Mouse (Mus musculus): Measurements from ENCODE around the gene Tet3. TPM values are rescaled to one million over a fixed set of nuclear protein-coding genes. Genes with fewer than 3 reads are reported as not detected.

Gene Tet3
- total RNA-seq, 1 experiment = 6.0 TPM

DNA sequence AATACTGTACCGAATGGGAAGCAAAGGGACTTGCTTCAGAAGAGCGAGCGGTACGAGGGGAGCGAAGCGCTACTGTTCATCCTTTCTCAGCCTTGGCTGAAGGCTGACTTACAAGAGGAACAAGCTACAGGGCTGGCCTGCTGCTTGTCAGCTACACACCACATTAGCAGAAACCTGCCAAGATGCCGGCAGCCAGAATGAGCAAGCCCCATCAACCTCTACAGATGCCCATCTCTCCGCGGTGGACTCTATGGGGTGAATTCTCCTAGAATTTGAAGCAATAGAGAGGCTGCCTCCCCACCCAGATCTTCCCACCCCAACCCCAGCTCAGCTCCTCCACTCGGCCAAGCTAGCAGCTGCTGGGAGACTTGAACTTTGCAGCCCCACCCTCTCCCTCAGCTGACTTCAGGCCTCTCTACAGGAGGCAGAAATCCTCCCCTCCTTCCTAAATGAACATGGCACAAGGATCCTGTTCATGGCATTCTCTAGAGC, 46.5 kb downstream of the Tet3 start:
- no peaks in the 10 kb centered on the region for H3K36me3 ChIP-seq (ENCODE audit: control insufficient read depth, insufficient read depth, low read length, poor library complexity, severe bottlenecking)
- TF ChIP-seq HCFC1 (IDR thresholded peaks at IDR 0.05; ENCODE audit: borderline replicate concordance, insufficient read depth, low read length) = no peak
- TF ChIP-seq MAFK (IDR thresholded peaks at IDR 0.05; ENCODE audit: insufficient read depth, low read depth, low read length) = no peak
- no peak for TF ChIP-seq CHD2 (IDR thresholded peaks at IDR 0.05; ENCODE audit: low read depth, low read length)
- no peak for TF ChIP-seq ZC3H11A (IDR thresholded peaks at IDR 0.05; ENCODE audit: borderline replicate concordance, low read depth, low read length)
- TF ChIP-seq ZNF384 (IDR thresholded peaks at IDR 0.05; ENCODE audit: low read depth, low read length) = no peak
- H3K4me1 ChIP-seq (ENCODE audit: control insufficient read depth in 2 of 2, insufficient read depth in 2 of 2, low read length in 2 of 2, poor library complexity in 1 of 2) = no peaks in the 10 kb centered on the region; a peak in 1 of 4 replicates
- no peaks in the 10 kb centered on the region for H3K9me3 ChIP-seq (ENCODE audit: control insufficient read depth, insufficient read depth, low read depth, low read length)
- DNase-seq (ENCODE audit: low read depth, low spot score) = no peak
- in situ Hi-C loops (cut with MboI; ENCODE audit: low sequenced_read_pairs in 2 of 2, unreplicated experiment in 2 of 2) = no loop called here
- H3K4me3 ChIP-seq (ENCODE audit: insufficient read depth in 1 of 2, low read depth in 1 of 2, low read length in 2 of 2, poor library complexity in 1 of 2, severe bottlenecking in 1 of 2) = no peak overlapping the region
- H3K27ac ChIP-seq (ENCODE audit: insufficient read depth, low read depth, low read length, poor library complexity, severe bottlenecking) = no peak overlapping the region
- H3K9ac ChIP-seq (ENCODE audit: insufficient read depth, low read depth, low read length, poor library complexity, severe bottlenecking) = no peak overlapping the region

DNA sequence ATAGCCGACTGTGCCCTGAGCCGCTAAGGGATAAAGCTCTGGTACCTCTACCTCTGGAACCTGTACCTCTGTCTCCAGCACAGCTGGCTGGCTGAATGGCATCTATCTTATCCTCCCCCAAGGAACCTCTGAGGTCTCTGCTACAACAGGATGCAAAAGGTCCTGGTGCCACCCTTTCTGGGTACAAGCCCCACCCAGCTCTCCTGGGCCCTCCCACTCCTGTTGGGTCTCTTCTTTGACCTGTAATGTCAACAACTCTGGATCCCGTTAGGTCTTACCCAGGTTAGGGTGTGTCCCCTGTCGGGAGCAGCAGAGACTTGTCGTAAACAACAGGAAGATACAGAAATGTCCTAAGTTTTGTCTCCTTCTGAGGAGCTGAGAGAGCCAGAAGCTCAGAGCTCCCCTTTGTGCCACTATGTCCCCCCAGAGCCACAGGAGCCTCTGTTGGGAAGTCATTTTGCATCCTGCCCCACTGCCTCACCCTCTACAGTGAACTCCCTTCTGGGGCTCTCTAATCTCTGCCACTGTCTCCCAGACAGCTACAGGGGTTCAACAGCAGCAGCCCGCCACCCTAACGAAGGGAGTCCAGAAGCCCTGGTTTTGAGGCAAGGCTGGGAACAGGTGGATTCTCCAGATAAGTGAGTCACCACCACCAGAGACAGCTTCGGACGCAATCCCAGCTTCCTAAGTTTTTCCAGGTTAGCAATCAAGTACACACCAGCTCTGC, 47.1 kb downstream of the Tet3 start:
- H3K9me3 ChIP-seq (ENCODE audit: control insufficient read depth, insufficient read depth, low read depth, low read length) = no peaks in the 10 kb centered on the region
- no peak overlapping the region for H3K27ac ChIP-seq (ENCODE audit: insufficient read depth, low read depth, low read length, poor library complexity, severe bottlenecking)
- DNase-seq (ENCODE audit: low read depth, low spot score) = no peak
- no peaks in the 10 kb centered on the region; a peak in 1 of 4 replicates for H3K4me1 ChIP-seq (ENCODE audit: control insufficient read depth in 2 of 2, insufficient read depth in 2 of 2, low read length in 2 of 2, poor library complexity in 1 of 2)
- TF ChIP-seq MAFK (IDR thresholded peaks at IDR 0.05; ENCODE audit: insufficient read depth, low read depth, low read length) = no peak
- no peak for TF ChIP-seq CHD2 (IDR thresholded peaks at IDR 0.05; ENCODE audit: low read depth, low read length)
- no peak for TF ChIP-seq ZNF384 (IDR thresholded peaks at IDR 0.05; ENCODE audit: low read depth, low read length)
- no peak for TF ChIP-seq ZC3H11A (IDR thresholded peaks at IDR 0.05; ENCODE audit: borderline replicate concordance, low read depth, low read length)
- no peak for TF ChIP-seq HCFC1 (IDR thresholded peaks at IDR 0.05; ENCODE audit: borderline replicate concordance, insufficient read depth, low read length)
- in situ Hi-C loops (cut with MboI; ENCODE audit: low sequenced_read_pairs in 2 of 2, unreplicated experiment in 2 of 2) = no loop called here
- no peaks in the 10 kb centered on the region for H3K36me3 ChIP-seq (ENCODE audit: control insufficient read depth, insufficient read depth, low read length, poor library complexity, severe bottlenecking)
- H3K9ac ChIP-seq (ENCODE audit: insufficient read depth, low read depth, low read length, poor library complexity, severe bottlenecking) = no peak overlapping the region
- H3K4me3 ChIP-seq (ENCODE audit: insufficient read depth in 1 of 2, low read depth in 1 of 2, low read length in 2 of 2, poor library complexity in 1 of 2, severe bottlenecking in 1 of 2) = no peak overlapping the region

DNA sequence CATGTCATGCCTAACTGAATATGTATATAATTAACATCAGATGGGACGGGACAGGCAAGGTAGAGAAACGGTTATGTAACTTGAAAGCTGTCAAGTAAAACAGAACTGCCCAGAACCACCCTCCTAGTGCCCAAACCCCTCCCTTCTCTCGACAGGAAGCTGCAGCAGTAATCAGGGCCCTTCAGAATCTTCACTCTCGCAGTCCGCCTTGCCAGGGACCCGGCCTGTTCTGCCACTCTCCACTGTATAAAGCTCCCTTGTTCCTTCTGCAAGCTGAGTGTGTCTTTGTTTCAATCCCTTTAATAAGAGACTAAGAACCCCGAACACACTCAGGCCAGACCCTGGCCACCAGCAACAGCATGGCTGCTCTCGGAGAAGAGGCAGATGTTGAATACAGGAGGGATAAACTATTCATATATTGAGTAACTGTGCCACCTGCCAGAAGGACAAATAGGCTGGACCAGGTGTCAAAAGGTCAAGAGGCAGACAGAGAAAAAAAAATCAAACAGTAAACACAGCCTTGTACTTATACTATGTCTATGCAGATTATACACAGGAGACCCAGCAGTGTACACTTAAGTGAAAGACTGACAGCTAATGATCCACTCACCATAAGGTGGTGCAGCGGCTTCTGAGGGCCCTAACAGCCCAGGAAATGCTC, 48.7 kb downstream of the Tet3 start:
- DNase-seq (ENCODE audit: low read depth, low spot score) = no peak
- Histone ChIP-seq H3K9ac (ENCODE audit: insufficient read depth, low read depth, low read length, poor library complexity, severe bottlenecking) (no peak overlapping the region), H3K9me3 (ENCODE audit: control insufficient read depth, insufficient read depth, low read depth, low read length) (no peaks in the 10 kb centered on the region), H3K4me3 (ENCODE audit: insufficient read depth in 1 of 2, low read depth in 1 of 2, low read length in 2 of 2, poor library complexity in 1 of 2, severe bottlenecking in 1 of 2) (no peak overlapping the region), H3K4me1 (ENCODE audit: control insufficient read depth in 2 of 2, insufficient read depth in 2 of 2, low read length in 2 of 2, poor library complexity in 1 of 2) (no peaks in the 10 kb centered on the region; a peak in 1 of 4 replicates), H3K27ac (ENCODE audit: insufficient read depth, low read depth, low read length, poor library complexity, severe bottlenecking) (no peak overlapping the region), H3K36me3 (ENCODE audit: control insufficient read depth, insufficient read depth, low read length, poor library complexity, severe bottlenecking) (no peaks in the 10 kb centered on the region)
- in situ Hi-C loops (cut with MboI; ENCODE audit: low sequenced_read_pairs in 2 of 2, unreplicated experiment in 2 of 2) = no loop called here
- no peak for TF ChIP-seq MAFK (IDR thresholded peaks at IDR 0.05; ENCODE audit: insufficient read depth, low read depth, low read length)
- TF ChIP-seq ZNF384 (IDR thresholded peaks at IDR 0.05; ENCODE audit: low read depth, low read length) = no peak

DNA sequence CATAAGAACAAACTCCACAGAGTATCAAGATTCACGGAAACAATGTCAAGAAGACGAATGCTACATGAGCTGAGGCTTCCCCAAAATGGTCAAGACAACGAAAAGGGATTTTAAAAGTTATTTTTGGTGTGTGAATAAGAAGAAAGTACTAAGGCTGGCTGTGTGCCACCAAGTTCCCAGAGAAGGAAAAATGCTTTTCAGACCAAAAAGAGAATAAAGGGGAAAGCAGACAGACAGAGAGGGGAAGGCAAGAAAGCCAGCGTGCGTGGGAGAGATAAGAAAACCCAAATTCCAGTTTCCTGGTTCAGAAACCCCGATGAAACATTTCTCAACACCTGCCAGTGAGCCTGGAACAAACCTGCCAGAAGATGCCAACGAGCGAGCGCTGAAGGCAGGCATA, 50.4 kb downstream of the Tet3 start:
- Histone ChIP-seq H3K36me3 (ENCODE audit: control insufficient read depth, insufficient read depth, low read length, poor library complexity, severe bottlenecking) (no peaks in the 10 kb centered on the region; the same call in 1 of the 2 replicates), H3K9me3 (ENCODE audit: control insufficient read depth, insufficient read depth, low read depth, low read length) (no peaks in the 10 kb centered on the region), H3K4me1 (ENCODE audit: control insufficient read depth in 2 of 2, insufficient read depth in 2 of 2, low read length in 2 of 2, poor library complexity in 1 of 2) (no peaks in the 10 kb centered on the region), H3K9ac (ENCODE audit: insufficient read depth, low read depth, low read length, poor library complexity, severe bottlenecking) (no peak overlapping the region), H3K27ac (ENCODE audit: insufficient read depth, low read depth, low read length, poor library complexity, severe bottlenecking) (no peak overlapping the region), H3K4me3 (ENCODE audit: insufficient read depth in 1 of 2, low read depth in 1 of 2, low read length in 2 of 2, poor library complexity in 1 of 2, severe bottlenecking in 1 of 2) (no peak overlapping the region)
- in situ Hi-C loops (cut with MboI; ENCODE audit: low sequenced_read_pairs in 2 of 2, unreplicated experiment in 2 of 2) = no loop called here
- no peak for DNase-seq (ENCODE audit: low read depth, low spot score)
- TF ChIP-seq ZC3H11A (IDR thresholded peaks at IDR 0.05; ENCODE audit: borderline replicate concordance, low read depth, low read length) (no peak), MAFK (IDR thresholded peaks at IDR 0.05; ENCODE audit: insufficient read depth, low read depth, low read length) (no peak), ZNF384 (IDR thresholded peaks at IDR 0.05; ENCODE audit: low read depth, low read length) (no peak), HCFC1 (IDR thresholded peaks at IDR 0.05; ENCODE audit: borderline replicate concordance, insufficient read depth, low read length) (no peak), CHD2 (IDR thresholded peaks at IDR 0.05; ENCODE audit: low read depth, low read length) (no peak)

All from ES-E14 (cell line).